Mouse (Mus musculus) heart, postnatal 0 days (tissue): ENCODE results near the gene Set. TPM values are rescaled to one million over a fixed set of nuclear protein-coding genes. Genes with fewer than 3 reads are reported as not detected.

Experiments used
- ATAC-seq: fragments of 200-750 bp; cut with Nextera tagmentation; 2 replicates; pipeline ENCODE4 v1.8.0; 2017; ENCODE audit warnings: low read depth, moderate number of reproducible peaks, moderate library complexity; ENCODE audit not compliant: insufficient read depth
- DNase-seq: peaks from one replicate; pipeline ENCODE4 v3.0.0-alpha.2; 2016; ENCODE audit warnings: low spot score
- H3K27ac ChIP-seq: fragments of 300-500 bp; sonication (generic); 2 replicates; pipeline ENCODE4 v1.5.1; 2014; ENCODE audit warnings: low read depth, mild to moderate bottlenecking
- H3K27me3 ChIP-seq: fragments of 300-500 bp; sonication (generic); 2 replicates; pipeline ENCODE4 v1.6.1; 2014; ENCODE audit warnings: low read length, mixed read lengths; ENCODE audit not compliant: control insufficient read depth, insufficient read depth
- H3K36me3 ChIP-seq: fragments of 300-500 bp; sonication (generic); replicated peaks from 2 replicates; pipeline ENCODE4 v1.6.1; 2014; ENCODE audit warnings: low read length, mixed read lengths; ENCODE audit not compliant: control insufficient read depth, insufficient read depth
- H3K4me1 ChIP-seq: fragments of 300-500 bp; sonication (generic); 2 replicates; pipeline ENCODE4 v1.6.1; 2014; ENCODE audit warnings: antibody characterized with exemption; ENCODE audit not compliant: control insufficient read depth, insufficient read depth
- H3K4me2 ChIP-seq: fragments of 300-500 bp; sonication (generic); 2 replicates; pipeline ENCODE4 v1.6.1; 2014; ENCODE audit warnings: low read depth, mild to moderate bottlenecking, low read length, moderate library complexity
- H3K4me3 ChIP-seq: fragments of 300-500 bp; sonication (generic); 2 replicates; pipeline ENCODE4 v1.5.1; 2014; ENCODE audit warnings: low read depth, low read length
- H3K9ac ChIP-seq: fragments of 300-500 bp; sonication (generic); replicated peaks from 2 replicates; pipeline ENCODE4 v1.6.1; 2014; ENCODE audit warnings: low read depth, low read length, mixed read lengths
- H3K9me3 ChIP-seq: fragments of 300-500 bp; sonication (generic); replicated peaks from 2 replicates; pipeline ENCODE4 v1.6.1; 2016; ENCODE audit warnings: low read length; ENCODE audit not compliant: control insufficient read depth
- CTCF ChIP-seq: IDR thresholded peaks from 2 replicates; pipeline ENCODE4 v1.5.1; 2016; ENCODE audit warnings: antibody characterized with exemption, control low read depth, low read depth
- EP300 ChIP-seq: IDR thresholded peaks from 2 replicates; pipeline ENCODE4 v1.6.1; 2016; ENCODE audit warnings: antibody characterized with exemption, low read depth
- WGBS: fragments of 180-500 bp; shearing (Covaris S2); extraction: QIAGEN DNeasy Blood & Tissue Kit; methylation state at CpG from one replicate; pipeline ENCODE4 v1.1.7; 2014; 5-methylcytosine and 5-hydroxymethylcytosine counted together
- polyA plus RNA-seq: library from polyadenylated mRNA; unstranded; fragments of >200 nt; fragmentation: Nextera tagmentation; extraction: Ambion mirVana; gene quantifications from 2 replicates; pipeline ENCODE4 v1.2.1, GENCODE M21; 2015
- total RNA-seq: library from RNA; depleted of rRNA; stranded (reverse); fragments of >200 nt; gene quantifications from 2 replicates; pipeline ENCODE4 v1.2.3, GENCODE M21; 2014; ENCODE audit warnings: low replicate concordance; rRNA removed

The Set gene
- total and polyA plus RNA-seq, 2 experiments from 2014 or later: 103 to 139 TPM

GRCm38 (mm10) chr2:30120269-30120668 is 63.1 kb downstream of the Set start:
- Histone ChIP-seq H3K27ac (no peak overlapping the region), H3K36me3 (no peaks in the 10 kb centered on the region), H3K27me3 (no peaks in the 10 kb centered on the region), H3K9ac (no peak overlapping the region), H3K4me2 (no peak overlapping the region), H3K4me3 (no peak overlapping the region), H3K4me1 (peaks cover 8% of the 10 kb centered on the region), H3K9me3 (no peaks in the 10 kb centered on the region)
- ATAC-seq (no peak), DNase-seq (no peak)
- no peak for TF ChIP-seq EP300
- no peak for TF ChIP-seq CTCF
- 71% methylated on average over 4 of the region's 4 CpGs for WGBS

Other genes with a start within 250 kb of the Set start
- gene Urm1, start 237.3 kb upstream of the Set start, total RNA-seq: 27.9 and 30.0 TPM in 2 replicates
- 14.2 and 14.5 TPM in 2 replicates for gene Urm1, start 237.3 kb upstream of the Set start, polyA plus RNA-seq
- 11.7 and 24.0 TPM in 2 replicates for gene Cercam, start 188.2 kb upstream of the Set start, total RNA-seq
- 7.9 and 8.8 TPM in 2 replicates for gene Cercam, start 188.2 kb upstream of the Set start, polyA plus RNA-seq
- 32.3 and 35.1 TPM in 2 replicates for gene Odf2, start 168.2 kb upstream of the Set start, total RNA-seq
- 22.5 and 28.6 TPM in 2 replicates for gene Odf2, start 168.2 kb upstream of the Set start, polyA plus RNA-seq
- 14.7 and 21.4 TPM in 2 replicates for gene Gle1, start 122.0 kb upstream of the Set start, total RNA-seq
- gene Gle1, start 122.0 kb upstream of the Set start, polyA plus RNA-seq: 22.8 and 23.0 TPM in 2 replicates
- 245 and 266 TPM in 2 replicates for gene Sptan1, start 91.8 kb upstream of the Set start, total RNA-seq
- 66.4 and 79.3 TPM in 2 replicates for gene Sptan1, start 91.8 kb upstream of the Set start, polyA plus RNA-seq
- gene Wdr34, start 8.5 kb upstream of the Set start, total RNA-seq: 26.2 and 30.1 TPM in 2 replicates
- gene Wdr34, start 8.5 kb upstream of the Set start, polyA plus RNA-seq: 17.3 and 17.6 TPM in 2 replicates
- gene Pkn3, start 20.3 kb downstream of the Set start, total RNA-seq: 13.9 and 18.9 TPM in 2 replicates
- 5.7 and 6.0 TPM in 2 replicates for gene Pkn3, start 20.3 kb downstream of the Set start, polyA plus RNA-seq
- gene Zdhhc12, start 36.3 kb downstream of the Set start, total RNA-seq: 15.5 and 27.4 TPM in 2 replicates
- 19.9 and 21.1 TPM in 2 replicates for gene Zdhhc12, start 36.3 kb downstream of the Set start, polyA plus RNA-seq
- gene Zer1, start 67.2 kb downstream of the Set start, total RNA-seq: 31.2 and 32.4 TPM in 2 replicates
- 3.7 and 4.1 TPM in 2 replicates for gene Zer1, start 67.2 kb downstream of the Set start, polyA plus RNA-seq
- gene Tbc1d13, start 76.4 kb downstream of the Set start, total RNA-seq: 21.4 and 29.5 TPM in 2 replicates
- gene Tbc1d13, start 76.4 kb downstream of the Set start, polyA plus RNA-seq: 2.9 and 3.0 TPM in 2 replicates
- 124 and 127 TPM in 2 replicates for gene Endog, start 114.1 kb downstream of the Set start, total RNA-seq
- gene Endog, start 114.1 kb downstream of the Set start, polyA plus RNA-seq: 72.9 and 73.0 TPM in 2 replicates
- gene Spout1, start 121.1 kb downstream of the Set start, total RNA-seq: 16.3 and 20.5 TPM in 2 replicates
- gene Spout1, start 121.1 kb downstream of the Set start, polyA plus RNA-seq: 13.6 and 15.2 TPM in 2 replicates
- gene Kyat1, start 148.5 kb downstream of the Set start, total RNA-seq: 76.8 and 81.2 TPM in 2 replicates
- gene Kyat1, start 148.5 kb downstream of the Set start, polyA plus RNA-seq: 50.7 and 51.7 TPM in 2 replicates
- gene Lrrc8a, start 180.3 kb downstream of the Set start, total RNA-seq: 50.8 and 66.2 TPM in 2 replicates
- 43.5 and 46.4 TPM in 2 replicates for gene Lrrc8a, start 180.3 kb downstream of the Set start, polyA plus RNA-seq
- 13.9 TPM in 1 of 2 replicates, not detected in the other for gene Gm28035, start 183.2 kb downstream of the Set start, total RNA-seq
- gene Gm28035, start 183.2 kb downstream of the Set start, polyA plus RNA-seq: 0.10 and 0.12 TPM in 2 replicates
- gene Phyhd1, start 208.8 kb downstream of the Set start, total RNA-seq: 12.9 and 47.1 TPM in 2 replicates
- gene Phyhd1, start 208.8 kb downstream of the Set start, polyA plus RNA-seq: 14.7 and 15.9 TPM in 2 replicates
- gene Gm28038, start 223.7 kb downstream of the Set start, total RNA-seq: not detected in 2 replicates
- not detected in 2 replicates for gene Gm28038, start 223.7 kb downstream of the Set start, polyA plus RNA-seq
- 45.4 and 53.8 TPM in 2 replicates for gene Dolk, start 229.0 kb downstream of the Set start, total RNA-seq
- 27.2 and 32.8 TPM in 2 replicates for gene Dolk, start 229.0 kb downstream of the Set start, polyA plus RNA-seq
- gene Nup188, start 229.0 kb downstream of the Set start, total RNA-seq: 24.6 and 32.3 TPM in 2 replicates
- 10.5 and 11.0 TPM in 2 replicates for gene Nup188, start 229.0 kb downstream of the Set start, polyA plus RNA-seq